Mouse (Mus musculus) heart, embryonic 15.5 days (tissue): ENCODE measurements around the gene Ddit4l. TPM values are rescaled to one million over a fixed set of nuclear protein-coding genes. Genes with fewer than 3 reads are reported as not detected.
"Not testable (repeated sequence)": the region's sequence is repeated elsewhere in the genome, so short reads cannot be mapped to it uniquely, and the experiment has no call there.

Experiments
- ATAC-seq: fragments of 200-750 bp; cut with Nextera tagmentation; replicated peaks from 2 replicates; pipeline ENCODE4 v1.8.0; 2017; ENCODE audit warnings: low read depth, moderate TSS enrichment; ENCODE audit not compliant: insufficient number of reproducible peaks, insufficient read depth, low FRiP score
- H3K27ac ChIP-seq: fragments of 300-500 bp; sonication (generic); 2 replicates; pipeline ENCODE4 v1.5.1; 2015; ENCODE audit warnings: mild to moderate bottlenecking, inconsistent platforms
- H3K27me3 ChIP-seq: fragments of 300-500 bp; sonication (generic); 2 replicates; pipeline ENCODE4 v1.6.1; 2015; ENCODE audit warnings: inconsistent platforms
- H3K36me3 ChIP-seq: fragments of 300-500 bp; sonication (generic); 2 replicates; pipeline ENCODE4 v1.6.1; 2015; ENCODE audit warnings: mild to moderate bottlenecking, inconsistent platforms
- H3K4me1 ChIP-seq: fragments of 300-500 bp; sonication (generic); replicated peaks from 2 replicates; pipeline ENCODE4 v1.6.1; 2015; ENCODE audit warnings: inconsistent platforms
- H3K4me2 ChIP-seq: fragments of 300-500 bp; sonication (generic); 2 replicates; pipeline ENCODE4 v1.6.1; 2015; ENCODE audit warnings: inconsistent platforms, mild to moderate bottlenecking, moderate library complexity
- H3K4me3 ChIP-seq: fragments of 300-500 bp; sonication (generic); 2 replicates; pipeline ENCODE4 v1.5.1; 2015; ENCODE audit warnings: mild to moderate bottlenecking, inconsistent platforms
- H3K9ac ChIP-seq: fragments of 300-500 bp; sonication (generic); 2 replicates; pipeline ENCODE4 v1.6.1; 2015; ENCODE audit warnings: mild to moderate bottlenecking, inconsistent platforms
- H3K9me3 ChIP-seq: fragments of 300-500 bp; sonication (generic); replicated peaks from 2 replicates; pipeline ENCODE4 v1.6.1; 2016; ENCODE audit warnings: inconsistent platforms
- WGBS: fragments of 180-500 bp; shearing (Covaris S2); methylation state at CpG from one replicate; pipeline ENCODE4 v1.1.7; 2015; ENCODE audit warnings: mixed read lengths; 5-methylcytosine and 5-hydroxymethylcytosine counted together
- polyA plus RNA-seq: library from polyadenylated mRNA; unstranded; fragments of >200 nt; fragmentation: Nextera tagmentation; extraction: Ambion mirVana; gene quantifications from 2 replicates; pipeline ENCODE4 v1.2.1, GENCODE M21; 2015

Ddit4l gene
- 5.8 and 7.0 TPM in 2 replicates for polyA plus RNA-seq

- not testable (repeated sequence) for H3K9ac ChIP-seq, H3K9me3 ChIP-seq, ATAC-seq, H3K4me3 ChIP-seq, H3K27ac ChIP-seq, H3K36me3 ChIP-seq, H3K27me3 ChIP-seq
- peaks cover 23% of the 10 kb centered on the region for H3K4me1 ChIP-seq
- WGBS: 93% methylated on average over 3 of the region's 3 CpGs
- H3K4me2 ChIP-seq: peak within 1 kb of the TSS; percentile 15; the same call in 1 of the 2 replicates
Measured at GRCm38 (mm10) chr3:137621312-137621711, at the start of gene Ddit4l. Gene Ddit4l, plus strand, starts transcription at chr3:137621612.

DNA sequence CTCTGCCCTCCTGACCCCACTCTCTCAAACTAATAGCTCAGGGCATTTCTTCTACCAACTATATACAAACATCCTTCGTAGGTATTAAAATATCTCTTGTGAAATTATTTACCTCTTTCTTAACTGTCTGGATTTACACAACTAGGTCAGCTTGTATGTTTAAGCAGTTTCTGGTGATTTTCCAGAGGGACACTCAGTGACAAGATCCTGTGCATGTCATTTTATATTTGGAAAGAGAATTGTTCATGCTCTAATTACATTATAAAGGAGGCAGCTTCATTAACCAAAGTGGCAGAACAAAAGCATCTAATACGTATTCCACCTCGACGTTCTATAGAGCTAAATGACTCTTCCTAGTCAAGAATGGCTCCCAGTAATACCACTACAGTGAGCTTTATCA is 45.3 kb upstream of the Ddit4l start:
- H3K27me3 ChIP-seq: no peaks in the 10 kb centered on the region
- H3K27ac ChIP-seq: no peak overlapping the region
- no peaks in the 10 kb centered on the region for H3K36me3 ChIP-seq
- no peak overlapping the region for H3K4me3 ChIP-seq
- 79% methylated on average over 4 of the region's 4 CpGs for WGBS
- no peaks in the 10 kb centered on the region for H3K9me3 ChIP-seq
- no peaks in the 10 kb centered on the region for H3K4me1 ChIP-seq
- H3K9ac ChIP-seq: no peak overlapping the region
- no peak for ATAC-seq
- no peak overlapping the region for H3K4me2 ChIP-seq

DNA sequence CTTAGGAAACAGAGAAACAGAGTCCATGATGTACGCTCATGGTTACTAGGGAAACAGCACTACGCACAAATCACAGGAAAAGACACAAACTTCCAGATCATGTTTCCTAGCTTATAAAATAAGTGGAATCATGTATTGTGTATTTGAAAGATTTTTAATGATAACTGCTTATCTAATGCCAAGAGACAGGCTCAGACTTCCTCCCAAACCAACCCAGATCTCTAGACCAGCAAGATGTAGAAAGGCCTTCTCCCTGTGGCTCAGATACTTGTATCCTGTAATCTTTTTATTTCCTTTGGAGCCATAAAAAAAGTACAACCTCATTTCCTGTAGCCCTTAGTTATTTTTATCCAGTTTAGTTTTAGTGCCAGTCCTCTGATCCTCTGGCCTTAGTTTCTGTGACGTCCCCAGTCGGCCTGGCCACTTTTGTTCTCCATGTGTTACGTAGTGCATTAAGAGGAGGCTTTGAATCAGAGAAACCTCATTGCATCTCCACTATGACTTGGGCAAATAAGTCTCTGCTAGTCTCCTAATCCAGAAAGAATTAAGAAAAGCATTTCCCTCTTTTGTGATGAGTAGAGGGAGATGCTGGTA is 34.9 kb upstream of the Ddit4l start:
- 72% methylated on average over 5 of the region's 5 CpGs for WGBS
- ATAC-seq: no peak
- H3K4me3 ChIP-seq: no peak overlapping the region
- H3K4me2 ChIP-seq: no peak overlapping the region
- no peaks in the 10 kb centered on the region for H3K9me3 ChIP-seq
- H3K9ac ChIP-seq: no peak overlapping the region
- no peaks in the 10 kb centered on the region for H3K36me3 ChIP-seq
- H3K27me3 ChIP-seq: no peaks in the 10 kb centered on the region
- no peaks in the 10 kb centered on the region for H3K4me1 ChIP-seq
- no peak overlapping the region for H3K27ac ChIP-seq

DNA sequence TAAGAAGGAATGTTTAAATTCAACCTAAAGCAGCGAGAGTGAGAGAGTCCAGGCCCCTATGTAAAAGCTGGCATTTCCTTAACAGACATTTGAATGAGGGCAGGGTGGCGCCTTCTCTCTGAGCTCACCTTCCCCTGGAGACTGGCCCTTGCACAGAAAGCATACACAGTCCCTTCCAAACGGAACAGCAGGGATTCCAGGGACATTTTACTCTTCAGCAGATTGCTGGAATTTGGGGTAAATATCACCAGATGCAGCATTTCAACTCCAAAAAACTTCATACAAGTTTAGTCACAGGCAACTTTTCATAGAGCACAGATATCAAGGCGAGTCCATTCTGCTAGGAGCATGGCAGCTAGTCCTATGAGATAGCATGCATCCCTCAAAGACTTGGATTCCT is 31.6 kb upstream of the Ddit4l start:
- Histone ChIP-seq H3K36me3 (no peaks in the 10 kb centered on the region), H3K9me3 (no peaks in the 10 kb centered on the region), H3K9ac (no peak overlapping the region), H3K4me2 (no peak overlapping the region), H3K27ac (no peak overlapping the region), H3K27me3 (no peaks in the 10 kb centered on the region), H3K4me3 (no peak overlapping the region), H3K4me1 (no peaks in the 10 kb centered on the region)
- WGBS: 61% methylated on average over 4 of the region's 4 CpGs
- ATAC-seq: no peak

GRCm38 (mm10) chr3:137594332-137594905 is 27.0 kb upstream of the Ddit4l start:
- Histone ChIP-seq H3K4me2 (no peak overlapping the region), H3K27ac (no peak overlapping the region), H3K9me3 (no peaks in the 10 kb centered on the region), H3K27me3 (no peaks in the 10 kb centered on the region), H3K9ac (no peak overlapping the region), H3K36me3 (no peaks in the 10 kb centered on the region), H3K4me3 (no peak overlapping the region), H3K4me1 (no peaks in the 10 kb centered on the region)
- no peak for ATAC-seq
- 59% methylated on average over 4 of the region's 4 CpGs for WGBS

DNA sequence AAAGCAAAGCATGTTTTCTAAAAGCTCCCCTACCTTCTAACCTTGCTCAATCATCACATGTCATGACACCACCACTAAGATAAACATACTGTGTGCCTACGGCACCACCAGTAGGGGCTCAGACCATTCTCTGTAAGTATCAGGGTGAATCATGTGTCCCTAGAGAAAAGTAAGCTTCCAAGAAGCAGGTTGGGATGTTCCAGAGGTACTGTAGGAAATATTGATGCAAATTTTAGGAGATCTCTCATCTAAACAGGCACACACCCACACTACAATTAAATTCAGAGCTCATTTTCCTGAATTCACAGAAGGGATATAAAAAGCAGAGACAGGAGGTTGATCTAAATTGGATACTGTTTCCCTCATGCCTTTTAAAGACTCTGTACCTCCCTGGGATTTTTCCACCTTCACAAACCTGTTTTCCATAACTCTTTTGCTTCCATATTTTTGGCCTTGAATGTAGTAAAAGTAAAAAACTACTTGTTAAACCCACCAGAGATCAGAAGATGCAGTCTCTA is 12.4 kb upstream of the Ddit4l start:
- H3K36me3 ChIP-seq: no peaks in the 10 kb centered on the region
- no peaks in the 10 kb centered on the region for H3K27me3 ChIP-seq
- no peak for ATAC-seq
- H3K4me2 ChIP-seq: no peak overlapping the region
- WGBS: 53% methylated on average over 1 of the region's 1 CpGs
- H3K4me1 ChIP-seq: no peaks in the 10 kb centered on the region
- no peak overlapping the region for H3K9ac ChIP-seq
- H3K27ac ChIP-seq: no peak overlapping the region
- no peak overlapping the region for H3K4me3 ChIP-seq
- H3K9me3 ChIP-seq: no peaks in the 10 kb centered on the region

GRCm38 (mm10) chr3:137610457-137611109 is 10.8 kb upstream of the Ddit4l start:
- H3K36me3 ChIP-seq: no peaks in the 10 kb centered on the region
- ATAC-seq: no peak
- no peak overlapping the region for H3K4me3 ChIP-seq
- H3K4me1 ChIP-seq: no peaks in the 10 kb centered on the region
- H3K9ac ChIP-seq: no peak overlapping the region
- H3K27me3 ChIP-seq: no peaks in the 10 kb centered on the region
- H3K4me2 ChIP-seq: no peak overlapping the region
- H3K27ac ChIP-seq: no peak overlapping the region
- no peaks in the 10 kb centered on the region for H3K9me3 ChIP-seq
- 82% methylated on average over 6 of the region's 6 CpGs for WGBS

GRCm38 (mm10) chr3:137611110-137611857 is 10.1 kb upstream of the Ddit4l start:
- H3K4me1 ChIP-seq: no peaks in the 10 kb centered on the region
- no peak overlapping the region for H3K4me3 ChIP-seq
- H3K9ac ChIP-seq: no peak overlapping the region
- WGBS: 64% methylated on average over 4 of the region's 4 CpGs
- no peak for ATAC-seq
- no peaks in the 10 kb centered on the region for H3K9me3 ChIP-seq
- H3K27me3 ChIP-seq: no peaks in the 10 kb centered on the region
- H3K4me2 ChIP-seq: no peak overlapping the region
- H3K36me3 ChIP-seq: no peaks in the 10 kb centered on the region
- no peak overlapping the region for H3K27ac ChIP-seq

DNA sequence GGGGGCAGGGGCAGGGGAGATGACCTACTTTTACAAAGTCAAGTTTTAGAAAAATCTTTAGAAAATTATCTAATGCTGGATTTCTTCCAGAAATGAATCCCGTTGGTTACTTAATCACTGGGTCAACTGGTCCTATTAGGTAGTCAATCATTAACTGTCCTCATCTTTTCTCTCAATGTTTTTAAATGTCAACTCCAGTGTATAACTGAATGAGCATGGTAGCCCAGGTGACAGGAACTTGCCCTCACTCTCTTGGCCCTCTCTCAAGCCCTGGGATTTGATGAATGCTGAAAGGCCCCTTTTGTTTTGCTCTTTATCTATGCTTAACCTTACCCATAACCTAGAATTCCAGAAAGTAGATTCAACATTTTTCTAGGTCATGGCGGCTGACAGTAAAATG is 9.4 kb upstream of the Ddit4l start:
- H3K4me1 ChIP-seq: no peaks in the 10 kb centered on the region
- WGBS: 73% methylated on average over 2 of the region's 2 CpGs
- no peak for ATAC-seq
- no peak overlapping the region for H3K4me3 ChIP-seq
- H3K9ac ChIP-seq: no peak overlapping the region
- H3K27ac ChIP-seq: no peak overlapping the region
- H3K36me3 ChIP-seq: no peaks in the 10 kb centered on the region
- no peaks in the 10 kb centered on the region for H3K27me3 ChIP-seq
- H3K4me2 ChIP-seq: no peak overlapping the region
- H3K9me3 ChIP-seq: no peaks in the 10 kb centered on the region

DNA sequence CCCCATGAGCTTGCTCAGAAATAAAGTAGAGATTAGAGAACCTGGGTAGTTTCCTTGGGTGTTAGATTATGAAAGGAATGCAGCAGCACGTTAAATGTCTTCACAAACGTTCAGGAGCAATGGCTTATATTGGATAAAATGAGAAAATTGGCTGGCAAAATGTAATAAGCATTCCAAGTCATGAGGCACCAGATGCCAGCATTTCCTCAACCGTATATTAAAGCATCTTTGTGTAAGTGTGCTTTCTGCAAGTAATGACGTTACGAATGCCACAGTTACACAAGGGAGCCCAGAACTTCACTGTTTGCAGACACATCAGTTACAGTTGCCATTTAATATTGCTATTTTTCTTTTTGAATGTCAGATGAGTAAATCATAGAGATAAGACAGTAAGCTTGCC is 872 bp upstream of the Ddit4l start:
- H3K4me3 ChIP-seq: no peak overlapping the region
- no peaks in the 10 kb centered on the region for H3K36me3 ChIP-seq
- WGBS: 75% methylated on average over 5 of the region's 5 CpGs
- H3K9ac ChIP-seq: no peak overlapping the region
- H3K27me3 ChIP-seq: no peaks in the 10 kb centered on the region
- peaks cover 23% of the 10 kb centered on the region for H3K4me1 ChIP-seq
- H3K27ac ChIP-seq: no peak overlapping the region
- no peak overlapping the region for H3K4me2 ChIP-seq
- no peaks in the 10 kb centered on the region for H3K9me3 ChIP-seq
- ATAC-seq: no peak

DNA sequence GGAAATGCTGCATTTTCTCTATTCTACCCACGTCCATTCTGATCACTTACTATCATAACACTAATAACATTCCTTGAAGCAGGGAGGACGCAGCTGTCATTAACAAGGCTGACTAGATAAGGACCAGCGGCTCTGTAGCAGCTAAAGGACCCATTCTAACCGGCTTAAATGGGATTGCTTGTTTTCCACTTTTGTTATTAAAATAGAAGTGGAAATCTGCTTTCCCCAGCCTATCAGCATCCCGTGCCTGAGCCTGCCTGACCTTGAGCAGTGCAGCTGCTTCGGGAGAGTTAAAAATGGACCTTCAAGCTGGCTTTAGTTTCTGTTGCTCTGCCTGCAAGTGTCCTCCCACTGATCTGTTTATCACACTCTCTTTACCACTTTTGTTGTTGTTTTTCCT is 679 bp downstream of the Ddit4l start:
- Histone ChIP-seq H3K9ac (no peak overlapping the region), H3K4me3 (no peak overlapping the region), H3K27ac (no peak overlapping the region), H3K27me3 (no peaks in the 10 kb centered on the region), H3K4me1 (peaks cover 23% of the 10 kb centered on the region), H3K36me3 (no peaks in the 10 kb centered on the region), H3K4me2 (peak overlapping the region; percentile 15; the same call in 1 of the 2 replicates), H3K9me3 (no peaks in the 10 kb centered on the region)
- no peak for ATAC-seq
- 17% methylated on average over 6 of the region's 6 CpGs for whole genome bisulfite sequencing
